Mouse (Mus musculus): ENCODE measurements around the gene Abca8b. TPM values are rescaled to one million over a fixed set of nuclear protein-coding genes. Genes with fewer than 3 reads are reported as not detected.

Abca8b gene
- total and polyA plus RNA-seq, 3 experiments: 1.4 to 2.1 (median 1.4) TPM

DNA sequence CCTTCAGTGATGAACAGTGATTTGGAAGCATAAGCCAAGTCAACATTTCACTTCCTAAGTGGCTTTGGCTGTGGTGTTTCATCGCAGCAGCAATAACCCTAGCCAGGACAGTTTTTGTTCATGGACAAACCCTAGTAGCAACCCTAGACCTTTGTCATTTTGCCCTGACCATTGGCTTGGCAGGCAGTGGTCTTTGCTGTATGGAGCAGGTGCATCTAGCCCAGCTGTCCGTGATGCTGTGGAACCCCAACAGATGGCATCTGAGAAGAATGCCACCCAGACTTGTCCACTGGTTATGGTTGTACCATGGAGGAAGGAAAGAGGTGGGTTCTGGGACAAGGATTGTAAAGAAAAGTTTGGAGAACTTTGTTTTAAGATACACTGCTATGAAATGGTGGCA, 88.1 kb downstream of the Abca8b start:
- Histone ChIP-seq H3K79me2 (replicated peaks; ENCODE audit: control insufficient read depth, extremely low read depth, insufficient read depth, poor library complexity, severe bottlenecking) (no peaks in the 10 kb centered on the region), H3K4me3 (replicated peaks in 1 of 3; ENCODE audit: low read depth in 2 of 3, low read length in 2 of 3, poor library complexity in 1 of 3) (no peak overlapping the region), H3K4me1 (ENCODE audit: control insufficient read depth in 1 of 2, insufficient read depth in 2 of 2) (peaks cover 0 to 7% of the 10 kb centered on the region in 2 experiments; a peak in 1 of 4 replicates), H3K27me3 (replicated peaks) (no peaks in the 10 kb centered on the region), H3K9ac (ENCODE audit: insufficient read depth, low read depth) (no peak overlapping the region), H3K36me3 (replicated peaks in 1 of 2; ENCODE audit: control insufficient read depth in 1 of 2, insufficient read depth in 1 of 2, low read length in 1 of 2) (no peaks in the 10 kb centered on the region), H3K4me2 (ENCODE audit: insufficient read depth, low read depth, poor library complexity, severe bottlenecking) (no peak overlapping the region), H3K27ac (ENCODE audit: insufficient read depth, low read depth) (no peak overlapping the region), H3K9me3 (replicated peaks; ENCODE audit: low read length) (no peaks in the 10 kb centered on the region)
- TF ChIP-seq MAZ (IDR thresholded peaks at IDR 0.05; ENCODE audit: low read depth, low read length) (no peak), ELF1 (IDR thresholded peaks at IDR 0.05; ENCODE audit: low read depth, low read length) (no peak), MAFK (IDR thresholded peaks at IDR 0.05; ENCODE audit: insufficient replicate concordance, low read length) (no peak), CTCF (conservative IDR thresholded peaks at IDR 0.05 in 1 of 2, IDR thresholded peaks at IDR 0.05 in 1 of 2; ENCODE audit: low read depth in 2 of 2, low read length in 2 of 2) (no peak), SIN3A (IDR thresholded peaks at IDR 0.05; ENCODE audit: low read length) (no peak), ZC3H11A (IDR thresholded peaks at IDR 0.05; ENCODE audit: low read depth, low read length) (no peak)
- in situ Hi-C loops (cut with MboI; ENCODE audit: low pct_ligation_motif_present, low pct_unique_long_range_greater_than_20kb, low sequenced_read_pairs): no loop called here
- dilution Hi-C loops (cut with MboI; ENCODE audit: extremely low pct_ligation_motif_present, extremely low pct_unique_long_range_greater_than_20kb, low sequenced_read_pairs): no loop called here
- no peak for DNase-seq (ENCODE audit: extremely low read depth)

- no peak for DNase-seq (ENCODE audit: extremely low read depth)
- Histone ChIP-seq H3K4me1 (ENCODE audit: control insufficient read depth in 1 of 2, insufficient read depth in 2 of 2) (peaks cover 0 to 4% of the 10 kb centered on the region in 2 experiments; a peak in 1 of 4 replicates), H3K36me3 (replicated peaks in 1 of 2; ENCODE audit: control insufficient read depth in 1 of 2, insufficient read depth in 1 of 2, low read length in 1 of 2) (no peaks in the 10 kb centered on the region), H3K27ac (ENCODE audit: insufficient read depth, low read depth) (no peak overlapping the region), H3K79me2 (replicated peaks; ENCODE audit: control insufficient read depth, extremely low read depth, insufficient read depth, poor library complexity, severe bottlenecking) (no peaks in the 10 kb centered on the region), H3K9ac (ENCODE audit: insufficient read depth, low read depth) (no peak overlapping the region), H3K27me3 (replicated peaks) (no peaks in the 10 kb centered on the region), H3K4me2 (ENCODE audit: insufficient read depth, low read depth, poor library complexity, severe bottlenecking) (no peak overlapping the region), H3K9me3 (replicated peaks; ENCODE audit: low read length) (no peaks in the 10 kb centered on the region), H3K4me3 (replicated peaks in 1 of 3; ENCODE audit: low read depth in 2 of 3, low read length in 2 of 3, poor library complexity in 1 of 3) (no peak overlapping the region)
- dilution Hi-C loops (cut with MboI; ENCODE audit: extremely low pct_ligation_motif_present, extremely low pct_unique_long_range_greater_than_20kb, low sequenced_read_pairs) (no loop called here), in situ Hi-C loops (cut with MboI; ENCODE audit: low pct_ligation_motif_present, low pct_unique_long_range_greater_than_20kb, low sequenced_read_pairs) (no loop called here)
- TF ChIP-seq ETS1 (conservative IDR thresholded peaks at IDR 0.05; ENCODE audit: low read depth, low read length) (no peak), HCFC1 (IDR thresholded peaks at IDR 0.05; ENCODE audit: low read depth, low read length) (no peak), USF1 (IDR thresholded peaks at IDR 0.05; ENCODE audit: low read depth, low read length) (no peak), MAX (IDR thresholded peaks at IDR 0.05; ENCODE audit: low read length) (no peak), CHD2 (IDR thresholded peaks at IDR 0.05; ENCODE audit: low read length) (no peak), POLR2AphosphoS2 (IDR thresholded peaks at IDR 0.05; ENCODE audit: low read depth, low read length) (no peak), SMC3 (IDR thresholded peaks at IDR 0.05; ENCODE audit: low read depth, low read length) (no peak), MAFK (IDR thresholded peaks at IDR 0.05; ENCODE audit: insufficient replicate concordance, low read length) (no peak), ZC3H11A (IDR thresholded peaks at IDR 0.05; ENCODE audit: low read depth, low read length) (no peak), TBP (conservative IDR thresholded peaks at IDR 0.05; ENCODE audit: low read depth, low read length) (no peak), NRF1 (IDR thresholded peaks at IDR 0.05; ENCODE audit: low read depth, low read length) (no peak), SIN3A (IDR thresholded peaks at IDR 0.05; ENCODE audit: low read length) (no peak), MYC (IDR thresholded peaks at IDR 0.05; ENCODE audit: low read depth, low read length) (no peak), MAZ (IDR thresholded peaks at IDR 0.05; ENCODE audit: low read depth, low read length) (no peak), NELFE (IDR thresholded peaks at IDR 0.05; ENCODE audit: low read depth, low read length) (no peak), JUN (IDR thresholded peaks at IDR 0.05; ENCODE audit: insufficient read depth, low read depth, low read length) (no peak), POLR2A (IDR thresholded peaks at IDR 0.05; ENCODE audit: low read depth, low read length) (no peak), MXI1 (IDR thresholded peaks at IDR 0.05; ENCODE audit: low read depth, low read length) (no peak)
Measured at GRCm38 (mm10) chr11:109902616-109903598, 92.7 kb downstream of the Abca8b start.

Measured in CH12.LX (cell line).